In genomic region chr15:103315011-103315502, GRCm38 (mm10) we compare ENCODE assay signal across 8 mouse cellular contexts. TPM values are rescaled to one million over a fixed set of nuclear protein-coding genes. Genes with fewer than 3 reads are reported as not detected.
A peak's percentile ranks its signal among the peaks of the same experiment; 100 is the strongest.
DNase-seq lines count a peak whose midpoint lies in the region; ATAC-seq lines count a peak whose summit lies in the region.

No protein-coding gene starts in this region.

- no peaks in the 10 kb centered on the region for H3K9me3 ChIP-seq in intestine, embryonic 16.5 days (ENCODE audit: control insufficient read depth, low read length)
- H3K9me3 ChIP-seq in liver, embryonic 11.5 days (ENCODE audit: control insufficient read depth, low read length): no peaks in the 10 kb centered on the region

- peak; percentile 80 for ATAC-seq in intestine, embryonic 16.5 days
- ATAC-seq in liver, embryonic 11.5 days (replicated peaks; ENCODE audit: low FRiP score): peak; percentile 63
- ATAC-seq in monocyte, adult 5-6 weeks (replicated peaks; ENCODE audit: insufficient number of reproducible peaks, low FRiP score, low TSS enrichment, poor library complexity, severe bottlenecking): no peak

- H3K4me3 ChIP-seq in intestine, embryonic 16.5 days (ENCODE audit: low read length): peak overlapping the region; percentile 39
- H3K4me3 ChIP-seq in liver, embryonic 11.5 days (ENCODE audit: low read depth, low read length): no peak overlapping the region

- H3K36me3 ChIP-seq in intestine, embryonic 16.5 days (ENCODE audit: control insufficient read depth, insufficient read depth, low read length): no peaks in the 10 kb centered on the region
- H3K36me3 ChIP-seq in liver, embryonic 11.5 days (ENCODE audit: control insufficient read depth, insufficient read depth, low read length): peaks cover 16% of the 10 kb centered on the region; the same call in 1 of the 2 replicates

- peak overlapping the region; percentile 63 for H3K4me2 ChIP-seq in intestine, embryonic 16.5 days (ENCODE audit: low read depth, low read length)
- H3K4me2 ChIP-seq in liver, embryonic 11.5 days: peak overlapping the region; percentile 48

- no peak overlapping the region for H3K27ac ChIP-seq in intestine, embryonic 16.5 days (ENCODE audit: low read length)
- no peak overlapping the region; the same call in 1 of the 2 replicates for H3K27ac ChIP-seq in liver, embryonic 11.5 days (ENCODE audit: low read depth, low read length)

- WGBS in intestine, embryonic 16.5 days: 4% methylated on average over 18 of the region's 18 CpGs
- 22% methylated on average over 18 of the region's 18 CpGs for WGBS in liver, embryonic 11.5 days

- DNase-seq in urinary bladder, adult 2 months (ENCODE audit: low spot score): peak; percentile 69
- DNase-seq in urinary bladder, postnatal 10 days (ENCODE audit: low spot score): no peak
- DNase-seq in embryo, embryonic 10 days (ENCODE audit: low spot score): peak; percentile 88
- peak; percentile 70 to 84 for DNase-seq in gastrocnemius, postnatal 4 days (ENCODE audit: low spot score in 2 of 2)
- DNase-seq in liver, embryonic 11.5 days (ENCODE audit: low spot score): peak; percentile 81
- DNase-seq in neural tube, embryonic 10.5 days (ENCODE audit: extremely low spot score, low spot score): peak; percentile 89

- H3K4me1 ChIP-seq in intestine, embryonic 16.5 days (ENCODE audit: control insufficient read depth, insufficient read depth, low read length): peaks cover 22% of the 10 kb centered on the region
- H3K4me1 ChIP-seq in liver, embryonic 11.5 days (replicated peaks; ENCODE audit: control insufficient read depth, insufficient read depth, low read length): peaks cover 30% of the 10 kb centered on the region

- 0 out of 2 replicates have a peak, but pooled peaks cover 3% of the 10 kb centered on the region for H3K27me3 ChIP-seq in intestine, embryonic 16.5 days (replicated peaks; ENCODE audit: control insufficient read depth, insufficient read depth, low read length)
- no peaks in the 10 kb centered on the region for H3K27me3 ChIP-seq in liver, embryonic 11.5 days (replicated peaks; ENCODE audit: control insufficient read depth, insufficient read depth, low read length)

- H3K9ac ChIP-seq in intestine, embryonic 16.5 days (ENCODE audit: low read depth, low read length): peak overlapping the region; percentile 61
- H3K9ac ChIP-seq in liver, embryonic 11.5 days (ENCODE audit: low read depth, low read length): no peak overlapping the region

RNA-seq across cellular contexts. Expression of gene Gpr84, which starts 4.6 kb away (rescaled TPM):
- not detected in 2 replicates for polyA plus RNA-seq in urinary bladder, adult 2 months (2012; rRNA removed)
- under 1 TPM; 0.16 to 0.20 TPM for total RNA-seq in gastrocnemius, postnatal 4 days (2021)
- polyA plus RNA-seq in intestine, embryonic 16.5 days (2015; fragmentation: Nextera tagmentation; extraction: Ambion mirVana): 0.09 and 0.20 TPM in 2 replicates
- 0.49 and 0.78 TPM in 2 replicates for polyA plus RNA-seq in liver, embryonic 11.5 days (2014; fragmentation: Nextera tagmentation; extraction: Ambion mirVana)
- total RNA-seq in monocyte, adult 5-6 weeks (2017): 0.53 to 1.2 TPM (median 0.87 TPM) in 3 replicates

RNA-seq across cellular contexts. Expression of gene Zfp385a, which starts 24.8 kb away (rescaled TPM):
- polyA plus RNA-seq in urinary bladder, adult 2 months (2012; rRNA removed): 9.9 and 15.6 TPM in 2 replicates
- total RNA-seq in gastrocnemius, postnatal 4 days (2021): 10 to 100 TPM; 62.1 to 70.0 TPM
- 3.6 and 4.1 TPM in 2 replicates for polyA plus RNA-seq in intestine, embryonic 16.5 days (2015; fragmentation: Nextera tagmentation; extraction: Ambion mirVana)
- 23.2 and 24.8 TPM in 2 replicates for polyA plus RNA-seq in liver, embryonic 11.5 days (2014; fragmentation: Nextera tagmentation; extraction: Ambion mirVana)
- 0.85 to 3.7 TPM (median 1.7 TPM) in 3 replicates for total RNA-seq in monocyte, adult 5-6 weeks (2017)

RNA-seq across cellular contexts. Expression of gene Copz1, which starts 42.5 kb away (rescaled TPM):
- 125 and 135 TPM in 2 replicates for polyA plus RNA-seq in urinary bladder, adult 2 months (2012; rRNA removed)
- total RNA-seq in gastrocnemius, postnatal 4 days (2021): 10 to 100 TPM; 72.8 to 78.4 TPM
- polyA plus RNA-seq in intestine, embryonic 16.5 days (2015; fragmentation: Nextera tagmentation; extraction: Ambion mirVana): 297 and 298 TPM in 2 replicates
- polyA plus RNA-seq in liver, embryonic 11.5 days (2014; fragmentation: Nextera tagmentation; extraction: Ambion mirVana): 298 and 328 TPM in 2 replicates
- total RNA-seq in monocyte, adult 5-6 weeks (2017): 47.5 to 52.5 TPM (median 50.3 TPM) in 3 replicates

RNA-seq across cellular contexts. Expression of gene Itga5, which starts 51.5 kb away (rescaled TPM):
- 138 and 146 TPM in 2 replicates for polyA plus RNA-seq in urinary bladder, adult 2 months (2012; rRNA removed)
- total RNA-seq in gastrocnemius, postnatal 4 days (2021): 10 to 100 TPM; 65.8 to 68.1 TPM
- polyA plus RNA-seq in intestine, embryonic 16.5 days (2015; fragmentation: Nextera tagmentation; extraction: Ambion mirVana): 40.3 and 43.0 TPM in 2 replicates
- polyA plus RNA-seq in liver, embryonic 11.5 days (2014; fragmentation: Nextera tagmentation; extraction: Ambion mirVana): 35.4 and 35.7 TPM in 2 replicates
- total RNA-seq in monocyte, adult 5-6 weeks (2017): 3.1 to 26.6 TPM (median 11.4 TPM) in 3 replicates

RNA-seq across cellular contexts. Expression of gene Nfe2, which starts 56.9 kb away (rescaled TPM):
- polyA plus RNA-seq in urinary bladder, adult 2 months (2012; rRNA removed): 0.28 and 0.34 TPM in 2 replicates
- total RNA-seq in gastrocnemius, postnatal 4 days (2021): 1 to 10 TPM in 1 of 2 experiments, under 1 TPM in 1; 0.61 to 1.5 TPM
- 3.4 and 5.2 TPM in 2 replicates for polyA plus RNA-seq in intestine, embryonic 16.5 days (2015; fragmentation: Nextera tagmentation; extraction: Ambion mirVana)
- 94.1 and 108 TPM in 2 replicates for polyA plus RNA-seq in liver, embryonic 11.5 days (2014; fragmentation: Nextera tagmentation; extraction: Ambion mirVana)
- 85.2 to 136 TPM (median 112 TPM) in 3 replicates for total RNA-seq in monocyte, adult 5-6 weeks (2017)
